Mouse (Mus musculus) CH12.LX (cell line): ENCODE results near the gene Gmds.

ENCODE experiments used
- CTCF ChIP-seq, 2 experiments: IDR thresholded peaks in 1 of 2; conservative IDR thresholded peaks in 1 of 2; 2 replicates each; pipeline ENCODE4 v1.5.1; 2011 to 2012; ENCODE audit warnings: low read depth in 2 of 2, low read length in 2 of 2, improper control_type of control experiment in 1 of 2, inconsistent platforms in 1 of 2, mild to moderate bottlenecking in 1 of 2, moderate library complexity in 1 of 2
- ETS1 ChIP-seq: conservative IDR thresholded peaks from 2 replicates; pipeline ENCODE4 v1.6.1; 2012; ENCODE audit warnings: low read depth, mild to moderate bottlenecking, inconsistent platforms, low read length, improper control_type of control experiment, moderate library complexity
- HCFC1 ChIP-seq: IDR thresholded peaks from 2 replicates; pipeline ENCODE4 v1.6.1; 2012; ENCODE audit warnings: low read depth, mild to moderate bottlenecking, inconsistent platforms, low read length, improper control_type of control experiment
- JUND ChIP-seq: conservative IDR thresholded peaks from 2 replicates; pipeline ENCODE4 v1.6.1; 2011; ENCODE audit warnings: low read depth, low read length, improper control_type of control experiment
- KAT2A ChIP-seq: IDR thresholded peaks from 2 replicates; pipeline ENCODE4 v1.6.1; 2012; ENCODE audit warnings: low read length, improper control_type of control experiment, inconsistent platforms; ENCODE audit not compliant: insufficient replicate concordance
- MAFK ChIP-seq: IDR thresholded peaks from 2 replicates; pipeline ENCODE4 v1.6.1; 2011; ENCODE audit warnings: low read length, improper control_type of control experiment; ENCODE audit not compliant: insufficient replicate concordance
- MAZ ChIP-seq: IDR thresholded peaks from 2 replicates; pipeline ENCODE4 v1.6.1; 2012; ENCODE audit warnings: low read depth, mild to moderate bottlenecking, inconsistent platforms, low read length, improper control_type of control experiment, moderate library complexity
- MXI1 ChIP-seq: IDR thresholded peaks from 2 replicates; pipeline ENCODE4 v1.6.1; 2011; ENCODE audit warnings: mild to moderate bottlenecking, low read depth, low read length, improper control_type of control experiment
- POLR2A ChIP-seq: IDR thresholded peaks from 2 replicates; pipeline ENCODE4 v1.6.1; 2011; ENCODE audit warnings: low read depth, mild to moderate bottlenecking, improper control_type of control experiment, low read length
- POLR2AphosphoS2 ChIP-seq: IDR thresholded peaks from 2 replicates; pipeline ENCODE4 v1.6.1; 2011; ENCODE audit warnings: low read depth, low read length, improper control_type of control experiment
- TBP ChIP-seq: conservative IDR thresholded peaks from 2 replicates; pipeline ENCODE4 v1.6.1; 2011; ENCODE audit warnings: low read depth, low read length, improper control_type of control experiment
- USF2 ChIP-seq: conservative IDR thresholded peaks from 2 replicates; pipeline ENCODE4 v1.6.1; 2011; ENCODE audit warnings: low read depth, low read length, improper control_type of control experiment
- ZC3H11A ChIP-seq: IDR thresholded peaks from 2 replicates; pipeline ENCODE4 v1.6.1; 2012; ENCODE audit warnings: low read depth, mild to moderate bottlenecking, inconsistent platforms, low read length, improper control_type of control experiment
- ZKSCAN1 ChIP-seq: IDR thresholded peaks from 2 replicates; pipeline ENCODE4 v1.6.1; 2012; ENCODE audit warnings: low read depth, inconsistent platforms, low read length, improper control_type of control experiment, borderline replicate concordance

DNA sequence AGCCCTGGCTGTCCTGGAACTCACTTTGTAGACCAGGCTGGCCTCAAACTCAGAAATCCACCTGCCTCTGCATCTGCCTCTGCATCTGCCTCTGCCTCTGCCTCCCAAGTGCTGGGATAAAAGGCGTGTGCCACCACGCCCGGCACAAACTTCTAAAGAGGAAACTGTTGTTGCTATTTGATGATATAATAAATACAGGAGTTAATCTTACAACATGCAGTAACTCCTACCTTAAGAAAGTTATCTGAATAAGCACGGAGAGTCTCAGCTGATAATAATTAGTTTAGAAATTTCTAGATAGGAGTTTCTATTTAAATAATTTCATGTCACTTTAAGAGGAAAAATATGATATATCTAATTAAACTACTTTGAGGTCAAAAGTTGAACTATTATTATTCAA lies 103.5 kb downstream of the Gmds start:
- TF ChIP-seq POLR2A = no peak
- TF ChIP-seq ZKSCAN1 = no peak
- TF ChIP-seq HCFC1 = no peak
- TF ChIP-seq CTCF (conservative IDR thresholded peaks at IDR 0.05 in 1 of 2, IDR thresholded peaks at IDR 0.05 in 1 of 2; ENCODE audit: low read depth in 2 of 2, low read length in 2 of 2) = no peak
- TF ChIP-seq JUND = no peak
- TF ChIP-seq MAFK = no peak
- no peak for TF ChIP-seq MXI1
- no peak for TF ChIP-seq POLR2AphosphoS2
- no peak for TF ChIP-seq ETS1
- no peak for TF ChIP-seq USF2
- TF ChIP-seq TBP = no peak
- no peak for TF ChIP-seq ZC3H11A
- no peak for TF ChIP-seq MAZ
- TF ChIP-seq KAT2A = no peak
